Mouse (Mus musculus): ENCODE measurements around the gene Gjc1. TPM values are rescaled to one million over a fixed set of nuclear protein-coding genes. Genes with fewer than 3 reads are reported as not detected.

The Gjc1 gene
- total RNA-seq, 2 experiments from 2014 or later, result 19.7 to 26.1 TPM

GRCm38 (mm10) chr11:102777598-102777997 lies 41.9 kb downstream of the Gjc1 start:
- DNase-seq (ENCODE audit: extremely low spot score in 1 of 2, low spot score in 2 of 2), result peak; percentile 70 to 89
- intact Hi-C loops (cut with DNase I), result loop anchor here (5.0 to 10.0 kb wide), 2 partner anchors 40 to 277 kb away; partner anchors contain the start of gene Gjc1

GRCm38 (mm10) chr11:102774621-102775141 lies 44.8 kb downstream of the Gjc1 start:
- intact Hi-C loops (cut with DNase I), result loop anchor here (2.0 to 10.0 kb wide), 4 partner anchors 37 to 280 kb away; partner anchors contain the start of gene Gjc1
- peak; percentile 76 to 91 for DNase-seq (ENCODE audit: extremely low spot score in 1 of 2, low spot score in 2 of 2)

- peak; percentile 83 to 87 for DNase-seq (ENCODE audit: extremely low spot score in 1 of 2, low spot score in 2 of 2)
- intact Hi-C loops (cut with DNase I), result loop anchor here (2.0 to 10.0 kb wide), 3 partner anchors 37 to 281 kb away; no protein-coding TSS in a partner anchor
These were observed 45.5 kb downstream of the Gjc1 start for GRCm38 (mm10) chr11:102773713-102774611.

- DNase-seq (ENCODE audit: extremely low spot score in 1 of 2, low spot score in 2 of 2), result peak in 1 of 2 experiments; percentile 36
- intact Hi-C loops (cut with DNase I), result loop anchor here (5.0 to 10.0 kb wide), 2 partner anchors 36 to 282 kb away; no protein-coding TSS in a partner anchor
These were observed 46.5 kb downstream of the Gjc1 start for GRCm38 (mm10) chr11:102772771-102773700.

- DNase-seq (ENCODE audit: extremely low spot score in 1 of 2, low spot score in 2 of 2), result peak in 1 of 2 experiments; percentile 34
- intact Hi-C loops (cut with DNase I), result loop anchor here (5.0 to 10.0 kb wide), 2 partner anchors 35 to 283 kb away; no protein-coding TSS in a partner anchor
These were observed 47.4 kb downstream of the Gjc1 start for GRCm38 (mm10) chr11:102771916-102772714.

- peak in 1 of 2 experiments; percentile 43 for DNase-seq (ENCODE audit: extremely low spot score in 1 of 2, low spot score in 2 of 2)
- intact Hi-C loops (cut with DNase I), result loop anchor here (5.0 to 10.0 kb wide), 2 partner anchors 34 to 284 kb away; no protein-coding TSS in a partner anchor
These were observed 48.7 kb downstream of the Gjc1 start for GRCm38 (mm10) chr11:102770662-102771435.

- intact Hi-C loops (cut with DNase I), result loop anchor here (5.0 to 10.0 kb wide), 2 partner anchors 33 to 285 kb away; no protein-coding TSS in a partner anchor
- peak in 1 of 2 experiments; percentile 20 for DNase-seq (ENCODE audit: extremely low spot score in 1 of 2, low spot score in 2 of 2)
These were observed 49.4 kb downstream of the Gjc1 start for GRCm38 (mm10) chr11:102769993-102770661.

GRCm38 (mm10) chr11:102769141-102769540 lies 50.4 kb downstream of the Gjc1 start:
- intact Hi-C loops (cut with DNase I), result no loop called here
- DNase-seq (ENCODE audit: extremely low spot score in 1 of 2, low spot score in 2 of 2), result peak in 1 of 2 experiments; percentile 27

GRCm38 (mm10) chr11:102767055-102767670 lies 52.3 kb downstream of the Gjc1 start:
- intact Hi-C loops (cut with DNase I), result no loop called here
- DNase-seq (ENCODE audit: extremely low spot score in 1 of 2, low spot score in 2 of 2), result no peak

- intact Hi-C loops (cut with DNase I), result no loop called here
- DNase-seq (ENCODE audit: extremely low spot score in 1 of 2, low spot score in 2 of 2), result peak in 1 of 2 experiments; percentile 30
These were observed 54.1 kb downstream of the Gjc1 start for GRCm38 (mm10) chr11:102765416-102765815.

- peak in 1 of 2 experiments; percentile 36 for DNase-seq (ENCODE audit: extremely low spot score in 1 of 2, low spot score in 2 of 2)
- intact Hi-C loops (cut with DNase I), result no loop called here
These were observed 56.3 kb downstream of the Gjc1 start for GRCm38 (mm10) chr11:102763009-102763767.

- intact Hi-C loops (cut with DNase I), result no loop called here
These were observed 57.3 kb downstream of the Gjc1 start for GRCm38 (mm10) chr11:102762248-102762647.

GRCm38 (mm10) chr11:102761309-102762210 lies 57.9 kb downstream of the Gjc1 start, which contains the start of gene Adam11:
Gene Adam11 (plus strand): TSS chr11:102761439.
- intact Hi-C loops (cut with DNase I), result no loop called here
- no peak for DNase-seq (ENCODE audit: extremely low spot score in 1 of 2, low spot score in 2 of 2)

More at GRCm38 (mm10) chr11:102762248-102762647, 57.3 kb downstream of the Gjc1 start:
- DNase-seq (ENCODE audit: extremely low spot score in 1 of 2, low spot score in 2 of 2), result peak in 1 of 2 experiments; percentile 45

GRCm38 (mm10) chr11:102760805-102761308 lies 58.6 kb downstream of the Gjc1 start:
- no peak for DNase-seq (ENCODE audit: extremely low spot score in 1 of 2, low spot score in 2 of 2)
- intact Hi-C loops (cut with DNase I), result no loop called here
